Mouse (Mus musculus): ENCODE results near the gene Fibcd1.

- TF ChIP-seq MYOG (IDR thresholded peaks at IDR 0.05; ENCODE audit: control insufficient read depth in 1 of 3, insufficient read depth in 1 of 3, insufficient read length in 2 of 3, low read depth in 2 of 3) (no peak), USF1 (IDR thresholded peaks at IDR 0.05; ENCODE audit: low read depth) (no peak), CEBPB (IDR thresholded peaks at IDR 0.05; ENCODE audit: insufficient read depth, poor library complexity, severe bottlenecking) (no peak), TCF12 (IDR thresholded peaks at IDR 0.05; ENCODE audit: insufficient read depth, poor library complexity, severe bottlenecking) (no peak)
Observed at GRCm38 (mm10) chr2:31787029-31787428, 58.8 kb downstream of the Fibcd1 start.
